Mouse (Mus musculus) hindbrain, embryonic 13.5 days (tissue): Measurements from ENCODE around the gene Tgfb2. TPM values are rescaled to one million over a fixed set of nuclear protein-coding genes. Genes with fewer than 3 reads are reported as not detected.

Experiments
- ATAC-seq: fragments of 200-750 bp; cut with Nextera tagmentation; 2 replicates; pipeline ENCODE4 v1.8.0; 2017; ENCODE audit warnings: moderate TSS enrichment; ENCODE audit not compliant: low FRiP score
- H3K27ac ChIP-seq: fragments of 300-500 bp; sonication (generic); 2 replicates; pipeline ENCODE4 v1.5.1; 2015; ENCODE audit warnings: inconsistent platforms, mild to moderate bottlenecking, moderate library complexity
- H3K27me3 ChIP-seq: fragments of 300-500 bp; sonication (generic); 2 replicates; pipeline ENCODE4 v1.6.1; 2015; ENCODE audit warnings: mild to moderate bottlenecking, inconsistent platforms
- H3K36me3 ChIP-seq: fragments of 300-500 bp; sonication (generic); 2 replicates; pipeline ENCODE4 v1.6.1; 2015; ENCODE audit warnings: mild to moderate bottlenecking, inconsistent platforms
- H3K4me1 ChIP-seq: fragments of 300-500 bp; sonication (generic); replicated peaks from 2 replicates; pipeline ENCODE4 v1.6.1; 2015; ENCODE audit warnings: inconsistent platforms
- H3K4me2 ChIP-seq: fragments of 300-500 bp; sonication (generic); 2 replicates; pipeline ENCODE4 v1.6.1; 2015; ENCODE audit warnings: inconsistent platforms, mild to moderate bottlenecking, moderate library complexity
- H3K4me3 ChIP-seq: fragments of 300-500 bp; sonication (generic); 2 replicates; pipeline ENCODE4 v1.5.1; 2015; ENCODE audit warnings: mild to moderate bottlenecking, inconsistent platforms
- H3K9ac ChIP-seq: fragments of 300-500 bp; sonication (generic); 2 replicates; pipeline ENCODE4 v1.6.1; 2015; ENCODE audit warnings: mild to moderate bottlenecking, inconsistent platforms
- H3K9me3 ChIP-seq: fragments of 300-500 bp; sonication (generic); 2 replicates; pipeline ENCODE4 v1.6.1; 2016; ENCODE audit warnings: inconsistent platforms
- WGBS: fragments of 180-500 bp; shearing (Covaris S2); methylation state at CpG from one replicate; pipeline ENCODE4 v1.1.7; 2015; 5-methylcytosine and 5-hydroxymethylcytosine counted together
- polyA plus RNA-seq: library from polyadenylated mRNA; unstranded; fragments of >200 nt; fragmentation: Nextera tagmentation; extraction: Ambion mirVana; gene quantifications from 2 replicates; pipeline ENCODE4 v1.2.1, GENCODE M21; 2015

Gene Tgfb2
- polyA plus RNA-seq, 1 experiment from 2014 or later = 20.6 TPM

GRCm38 (mm10) chr1:186630971-186631370 lies 74.8 kb downstream of the Tgfb2 start:
- H3K36me3 ChIP-seq = no peaks in the 10 kb centered on the region
- H3K9ac ChIP-seq = no peak overlapping the region
- no peak for ATAC-seq
- no peaks in the 10 kb centered on the region for H3K9me3 ChIP-seq
- H3K27me3 ChIP-seq = no peaks in the 10 kb centered on the region
- H3K4me1 ChIP-seq = peaks cover 6% of the 10 kb centered on the region; the same call in 1 of the 2 replicates
- H3K4me2 ChIP-seq = no peak overlapping the region
- H3K27ac ChIP-seq = no peak overlapping the region
- 91% methylated on average over 5 of the region's 5 CpGs for WGBS
- H3K4me3 ChIP-seq = no peak overlapping the region

- H3K9ac ChIP-seq = no peak overlapping the region
- H3K4me3 ChIP-seq = no peak overlapping the region
- H3K27ac ChIP-seq = no peak overlapping the region
- H3K9me3 ChIP-seq = no peaks in the 10 kb centered on the region
- no peaks in the 10 kb centered on the region for H3K27me3 ChIP-seq
- no peaks in the 10 kb centered on the region for H3K36me3 ChIP-seq
- no peaks in the 10 kb centered on the region for H3K4me1 ChIP-seq
- 84% methylated on average over 7 of the region's 7 CpGs for WGBS
- H3K4me2 ChIP-seq = no peak overlapping the region
- no peak for ATAC-seq
Observed at GRCm38 (mm10) chr1:186627451-186627995, 78.3 kb downstream of the Tgfb2 start.

- no peaks in the 10 kb centered on the region for H3K4me1 ChIP-seq
- no peaks in the 10 kb centered on the region for H3K27me3 ChIP-seq
- no peak overlapping the region for H3K4me2 ChIP-seq
- no peaks in the 10 kb centered on the region for H3K36me3 ChIP-seq
- no peak overlapping the region for H3K4me3 ChIP-seq
- no peak overlapping the region for H3K9ac ChIP-seq
- no peak overlapping the region for H3K27ac ChIP-seq
- no peak for ATAC-seq
- WGBS = 83% methylated on average over 5 of the region's 5 CpGs
- no peaks in the 10 kb centered on the region for H3K9me3 ChIP-seq
Observed at GRCm38 (mm10) chr1:186624474-186624873, 81.3 kb downstream of the Tgfb2 start.

- Histone ChIP-seq H3K9ac (no peak overlapping the region), H3K27me3 (no peaks in the 10 kb centered on the region), H3K4me3 (no peak overlapping the region), H3K36me3 (no peaks in the 10 kb centered on the region), H3K9me3 (no peaks in the 10 kb centered on the region), H3K4me1 (no peaks in the 10 kb centered on the region), H3K4me2 (no peak overlapping the region), H3K27ac (no peak overlapping the region)
- no peak for ATAC-seq
- 97% methylated on average over 3 of the region's 3 CpGs for WGBS
Observed at GRCm38 (mm10) chr1:186621812-186622211, 84.0 kb downstream of the Tgfb2 start.

- WGBS = 87% methylated on average over 6 of the region's 6 CpGs
- Histone ChIP-seq H3K27ac (no peak overlapping the region), H3K9me3 (no peaks in the 10 kb centered on the region), H3K27me3 (no peaks in the 10 kb centered on the region), H3K4me2 (no peak overlapping the region), H3K9ac (no peak overlapping the region), H3K4me3 (no peak overlapping the region), H3K36me3 (no peaks in the 10 kb centered on the region), H3K4me1 (no peaks in the 10 kb centered on the region)
- ATAC-seq = no peak
Observed at GRCm38 (mm10) chr1:186618285-186618684, 87.5 kb downstream of the Tgfb2 start.

GRCm38 (mm10) chr1:186611371-186611770 lies 94.4 kb downstream of the Tgfb2 start:
- H3K36me3 ChIP-seq = no peaks in the 10 kb centered on the region
- no peak for ATAC-seq
- H3K27me3 ChIP-seq = no peaks in the 10 kb centered on the region
- no peak overlapping the region for H3K27ac ChIP-seq
- H3K9ac ChIP-seq = no peak overlapping the region
- H3K4me1 ChIP-seq = peaks cover 11% of the 10 kb centered on the region
- H3K4me2 ChIP-seq = no peak overlapping the region
- WGBS = 95% methylated on average over 2 of the region's 2 CpGs
- H3K9me3 ChIP-seq = no peaks in the 10 kb centered on the region
- H3K4me3 ChIP-seq = no peak overlapping the region

GRCm38 (mm10) chr1:186610481-186610880 lies 95.3 kb downstream of the Tgfb2 start:
- Histone ChIP-seq H3K4me3 (no peak overlapping the region), H3K36me3 (no peaks in the 10 kb centered on the region), H3K9me3 (no peaks in the 10 kb centered on the region), H3K4me2 (no peak overlapping the region), H3K27ac (no peak overlapping the region), H3K9ac (no peak overlapping the region), H3K4me1 (peaks cover 11% of the 10 kb centered on the region), H3K27me3 (no peaks in the 10 kb centered on the region)
- no peak for ATAC-seq
- 90% methylated on average over 5 of the region's 5 CpGs for WGBS

GRCm38 (mm10) chr1:186609793-186610233 lies 96.0 kb downstream of the Tgfb2 start:
- Histone ChIP-seq H3K9ac (peak overlapping the region; percentile 19; the same call in 1 of the 2 replicates), H3K27me3 (no peaks in the 10 kb centered on the region), H3K4me2 (peak overlapping the region; percentile 30), H3K4me3 (0 out of 2 replicates have a peak overlapping the region, but pooled peaks have one; percentile 1), H3K9me3 (no peaks in the 10 kb centered on the region), H3K4me1 (peaks cover 11% of the 10 kb centered on the region), H3K27ac (no peak overlapping the region; the same call in 1 of the 2 replicates), H3K36me3 (no peaks in the 10 kb centered on the region)
- 2% methylated on average over 9 of the region's 10 CpGs for WGBS
- ATAC-seq = peak; percentile 80

- Histone ChIP-seq H3K27me3 (no peaks in the 10 kb centered on the region), H3K4me3 (no peak overlapping the region), H3K9me3 (no peaks in the 10 kb centered on the region), H3K36me3 (no peaks in the 10 kb centered on the region), H3K4me1 (peaks cover 11% of the 10 kb centered on the region), H3K27ac (no peak overlapping the region), H3K4me2 (no peak overlapping the region), H3K9ac (no peak overlapping the region)
- ATAC-seq = no peak
- WGBS = 95% methylated on average over 3 of the region's 3 CpGs
Observed at GRCm38 (mm10) chr1:186608116-186608515, 97.7 kb downstream of the Tgfb2 start.

GRCm38 (mm10) chr1:186605635-186606034 lies 100.2 kb downstream of the Tgfb2 start:
- Histone ChIP-seq H3K4me2 (no peak overlapping the region), H3K9me3 (no peaks in the 10 kb centered on the region), H3K4me1 (peaks cover 11% of the 10 kb centered on the region), H3K36me3 (no peaks in the 10 kb centered on the region), H3K9ac (no peak overlapping the region), H3K4me3 (no peak overlapping the region), H3K27me3 (no peaks in the 10 kb centered on the region), H3K27ac (no peak overlapping the region)
- no peak for ATAC-seq
- 78% methylated on average over 2 of the region's 2 CpGs for WGBS

GRCm38 (mm10) chr1:186604124-186604523 lies 101.7 kb downstream of the Tgfb2 start:
- Histone ChIP-seq H3K9ac (no peak overlapping the region), H3K4me1 (peaks cover 1% of the 10 kb centered on the region; the same call in 1 of the 2 replicates), H3K27me3 (no peaks in the 10 kb centered on the region), H3K4me2 (no peak overlapping the region), H3K36me3 (no peaks in the 10 kb centered on the region), H3K9me3 (no peaks in the 10 kb centered on the region), H3K27ac (no peak overlapping the region), H3K4me3 (no peak overlapping the region)
- ATAC-seq = no peak
- WGBS = 92% methylated on average over 5 of the region's 5 CpGs

GRCm38 (mm10) chr1:186588226-186588625 lies 117.6 kb downstream of the Tgfb2 start:
- H3K27ac ChIP-seq = no peak overlapping the region
- H3K9me3 ChIP-seq = no peaks in the 10 kb centered on the region
- no peak overlapping the region for H3K9ac ChIP-seq
- no peak overlapping the region for H3K4me2 ChIP-seq
- no peaks in the 10 kb centered on the region for H3K27me3 ChIP-seq
- H3K4me3 ChIP-seq = no peak overlapping the region
- ATAC-seq = no peak
- no peaks in the 10 kb centered on the region for H3K36me3 ChIP-seq
- H3K4me1 ChIP-seq = no peaks in the 10 kb centered on the region
- WGBS = 88% methylated on average over 2 of the region's 2 CpGs

GRCm38 (mm10) chr1:186587065-186587804 lies 118.6 kb downstream of the Tgfb2 start:
- H3K4me2 ChIP-seq = no peak overlapping the region
- no peaks in the 10 kb centered on the region for H3K9me3 ChIP-seq
- no peaks in the 10 kb centered on the region for H3K27me3 ChIP-seq
- no peak overlapping the region for H3K9ac ChIP-seq
- H3K4me1 ChIP-seq = no peaks in the 10 kb centered on the region
- H3K4me3 ChIP-seq = no peak overlapping the region
- H3K36me3 ChIP-seq = no peaks in the 10 kb centered on the region
- 84% methylated on average over 8 of the region's 8 CpGs for WGBS
- H3K27ac ChIP-seq = no peak overlapping the region
- ATAC-seq = no peak
